Mouse (Mus musculus) c-Kit-positive CD71-positive TER-119-positive erythroid progenitor cells, embryonic 14.5 days (primary cell): ENCODE measurements at regions not wholly inside any gene's neighbourhood (a gene's known extent, or its start where the extent isn't known, plus 50 kb on each side); places are given as distances from the start of the nearest gene placed in this dataset.

ENCODE experiments used
- DNase-seq: peaks from one replicate; pipeline ENCODE4 v3.0.0-alpha.2; 2013; ENCODE audit warnings: low spot score

DNA sequence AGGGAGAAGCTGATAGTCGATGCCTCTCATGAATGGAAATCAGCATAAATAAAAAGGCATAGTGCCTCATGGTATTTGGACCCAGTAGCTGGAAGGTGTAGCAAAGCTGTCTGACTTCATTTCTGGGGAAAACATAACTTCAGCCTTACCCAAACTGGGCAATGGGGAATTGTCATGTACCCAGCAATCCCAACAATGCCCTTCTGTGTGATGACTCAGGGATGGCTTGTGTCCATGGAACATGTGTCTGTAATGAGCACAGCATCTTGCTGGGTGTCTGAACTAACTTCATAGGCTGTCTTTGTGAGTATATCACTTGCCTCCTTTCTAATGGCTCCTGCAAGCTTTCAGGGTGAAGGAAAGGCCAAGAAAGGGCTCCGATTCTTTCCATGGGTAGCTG lies 140.3 kb downstream of the Bod1 start:
- DNase-seq = no peak

GRCm38 (mm10) chr11:31530851-31531250 lies 140.8 kb downstream of the Bod1 start:
- DNase-seq = no peak

- no peak for DNase-seq
Measured at GRCm38 (mm10) chr11:31529686-31530085, 142.0 kb downstream of the Bod1 start.

GRCm38 (mm10) chr11:31524708-31525107 lies 147.0 kb downstream of the Bod1 start:
- DNase-seq = no peak

DNA sequence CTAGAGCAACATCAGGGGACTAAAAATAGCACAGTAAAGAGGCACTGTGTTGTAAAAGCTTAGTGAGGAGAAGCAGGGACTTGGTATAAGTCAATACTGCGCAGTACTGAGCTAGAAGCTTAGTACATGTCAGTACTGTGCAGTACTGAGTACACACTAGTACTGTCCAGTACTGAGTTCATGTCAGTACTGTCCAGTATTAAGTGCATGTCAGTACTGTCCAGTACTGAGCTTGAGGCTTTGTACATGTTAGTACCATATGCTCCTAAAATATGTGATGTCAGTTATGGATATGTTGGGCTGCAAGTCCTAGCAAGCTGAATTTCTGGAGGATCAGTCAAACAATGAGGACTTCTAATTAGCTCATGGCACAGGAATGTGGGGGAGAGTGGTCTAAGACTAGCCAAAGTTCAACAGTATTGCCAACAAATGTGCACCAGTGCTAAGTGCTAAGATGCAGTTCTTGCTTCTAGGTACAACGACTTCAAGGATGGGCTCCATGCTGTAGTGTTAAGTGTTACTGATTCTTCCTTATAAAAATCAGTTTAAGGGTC lies 147.5 kb downstream of the Bod1 start:
- no peak for DNase-seq

GRCm38 (mm10) chr11:31522127-31522526 lies 149.6 kb downstream of the Bod1 start:
- no peak for DNase-seq

DNA sequence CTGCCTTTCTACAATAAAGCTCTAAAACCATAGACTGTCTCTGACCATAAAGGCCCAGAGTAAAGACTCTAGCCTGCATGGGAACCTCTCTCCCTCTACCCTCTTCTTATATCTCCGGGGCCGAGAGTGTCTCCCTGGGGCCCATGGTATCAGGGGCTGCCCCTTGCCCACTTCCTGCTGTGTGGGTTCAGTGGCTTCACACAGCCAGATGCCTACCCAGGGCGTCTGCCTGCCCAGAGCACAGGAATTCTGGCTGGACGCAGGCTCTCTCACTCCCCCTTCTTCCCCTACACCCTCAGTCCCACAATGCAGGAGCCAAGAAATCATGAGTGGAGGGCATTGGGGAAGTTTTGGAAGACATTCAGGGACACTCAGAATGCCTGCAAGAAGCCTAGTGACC lies 150.8 kb downstream of the Bod1 start:
- DNase-seq = no peak

- no peak for DNase-seq
Measured at GRCm38 (mm10) chr11:31503239-31503916, 133.5 kb upstream of the Stc2 start.

GRCm38 (mm10) chr11:31485429-31485828 lies 115.6 kb upstream of the Stc2 start:
- DNase-seq = no peak

DNA sequence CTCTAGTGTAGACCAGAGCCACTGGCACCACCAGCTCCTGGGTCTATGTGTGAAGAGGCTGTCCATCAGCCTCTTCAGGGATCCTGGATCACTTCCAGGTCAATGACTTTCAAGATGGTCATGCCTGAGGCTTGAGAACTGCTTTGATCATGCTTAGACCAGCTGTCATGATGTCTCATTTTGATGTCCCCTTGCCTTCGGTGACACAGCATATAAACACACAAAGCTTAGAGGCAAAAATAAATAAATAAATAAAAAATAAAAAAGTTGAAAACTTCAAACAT lies 111.1 kb upstream of the Stc2 start:
- no peak for DNase-seq

DNA sequence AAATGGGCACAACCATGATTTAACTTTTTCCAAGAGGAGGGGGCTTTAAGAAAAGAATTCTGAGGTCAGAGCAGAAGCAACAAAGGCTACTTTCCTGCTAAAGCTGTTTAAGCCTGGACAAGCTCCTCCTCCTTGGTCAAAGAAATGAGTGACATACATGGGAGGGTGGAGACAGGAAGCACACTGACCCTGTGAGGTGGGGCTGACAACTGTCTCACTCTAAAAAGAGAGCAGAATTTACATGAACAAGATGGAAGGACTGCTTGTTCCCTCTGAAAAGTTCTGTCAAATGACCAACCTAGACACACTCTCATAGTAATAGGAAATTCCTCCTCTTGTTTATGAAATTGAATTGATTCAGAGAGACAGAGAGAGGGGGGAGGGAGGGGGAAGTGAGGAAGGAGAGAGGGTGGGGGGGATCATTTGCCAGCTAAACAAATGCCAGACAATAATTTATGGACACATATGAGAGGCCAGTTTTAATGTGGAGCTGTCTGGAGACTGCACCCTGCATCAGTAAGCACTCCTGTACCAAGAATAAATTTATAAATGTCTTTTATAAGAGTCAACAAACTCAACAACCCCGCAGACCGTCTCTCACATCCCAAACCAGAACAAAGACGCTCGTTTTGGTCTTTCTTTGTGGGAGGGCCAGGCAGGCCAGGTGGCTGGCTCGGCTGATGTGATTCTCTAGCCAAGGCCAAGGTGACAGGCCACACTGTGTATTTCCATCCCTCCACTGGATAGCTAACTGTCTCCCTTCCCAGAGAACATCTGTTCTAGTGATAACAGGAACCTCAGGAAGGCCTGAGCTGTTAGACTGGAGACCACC lies 110.6 kb upstream of the Stc2 start:
- no peak for DNase-seq

DNA sequence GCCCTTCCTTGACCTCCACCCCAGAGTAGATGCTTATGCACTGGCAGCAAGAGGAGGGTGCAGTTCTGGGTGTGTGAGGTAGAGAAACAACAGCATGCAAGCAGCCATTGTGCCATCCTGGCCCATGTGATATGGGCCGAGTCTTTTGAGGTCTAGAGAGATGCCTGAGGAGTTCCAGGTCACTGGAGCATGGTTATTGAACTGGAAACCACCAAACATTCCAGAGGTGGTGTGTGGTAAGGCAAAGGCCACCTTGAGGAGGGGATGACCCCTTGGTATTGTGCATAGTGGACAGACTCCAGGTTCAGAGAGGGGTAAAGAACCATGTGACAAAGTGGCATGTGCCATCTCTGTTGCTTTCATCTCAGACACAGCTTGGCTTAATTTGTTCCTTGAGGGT lies 107.9 kb upstream of the Stc2 start:
- DNase-seq = no peak

GRCm38 (mm10) chr11:31477104-31477503 lies 107.2 kb upstream of the Stc2 start:
- no peak for DNase-seq

GRCm38 (mm10) chr11:31473017-31473416 lies 103.1 kb upstream of the Stc2 start:
- no peak for DNase-seq

DNA sequence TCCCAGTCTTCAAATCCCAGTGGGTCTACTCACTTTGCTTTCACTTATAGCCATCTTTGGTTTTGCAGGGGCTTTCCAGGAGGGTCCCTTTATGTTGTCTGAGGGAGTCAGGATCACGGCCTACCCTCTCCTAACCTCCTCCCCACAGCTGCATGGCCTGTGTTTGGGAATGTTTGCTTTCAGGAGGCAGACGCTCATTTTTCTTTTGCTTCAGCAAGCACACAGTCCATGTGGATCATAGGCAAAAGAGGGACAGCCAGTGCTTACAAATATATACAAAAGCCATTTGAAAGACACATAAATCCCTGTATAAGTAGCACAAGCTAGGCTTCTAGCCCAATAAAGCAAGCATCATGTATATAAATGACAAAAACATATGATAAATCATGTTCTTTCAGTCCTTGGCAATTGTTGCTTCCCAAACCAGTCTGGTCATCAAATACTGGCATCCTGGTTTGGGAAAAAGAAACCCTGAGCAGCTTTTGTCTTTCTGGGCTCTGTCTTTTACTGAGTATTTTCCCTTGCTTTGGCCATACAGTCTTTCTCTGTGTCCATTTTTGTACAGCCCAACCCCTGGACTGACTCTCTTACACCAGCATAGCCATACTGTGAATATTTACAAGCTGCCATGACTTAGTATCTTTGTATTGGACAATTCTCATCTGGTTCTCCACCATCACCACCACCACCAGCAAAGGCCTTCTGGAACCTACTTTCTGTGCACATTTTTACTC lies 101.0 kb upstream of the Stc2 start:
- no peak for DNase-seq

DNA sequence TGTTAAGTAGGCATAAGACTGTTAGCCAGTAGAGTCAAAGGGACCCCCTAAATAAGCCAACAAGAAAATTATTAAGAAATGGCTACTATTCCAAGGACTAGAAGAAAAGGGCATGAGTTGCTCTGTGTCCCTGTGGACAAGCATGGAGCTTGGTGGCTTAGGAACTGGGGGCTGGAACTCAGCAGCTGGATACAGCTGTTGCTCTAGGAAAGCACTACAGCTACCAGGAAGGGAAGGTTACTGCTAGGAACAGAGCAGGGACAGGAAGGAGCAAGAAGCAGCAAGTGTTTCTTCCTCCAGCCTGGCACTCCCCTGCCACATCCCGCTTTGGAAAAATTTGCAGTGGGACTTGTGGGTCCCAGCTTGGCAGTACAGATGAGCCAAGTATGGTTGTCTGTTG lies 95.0 kb upstream of the Stc2 start:
- no peak for DNase-seq

DNA sequence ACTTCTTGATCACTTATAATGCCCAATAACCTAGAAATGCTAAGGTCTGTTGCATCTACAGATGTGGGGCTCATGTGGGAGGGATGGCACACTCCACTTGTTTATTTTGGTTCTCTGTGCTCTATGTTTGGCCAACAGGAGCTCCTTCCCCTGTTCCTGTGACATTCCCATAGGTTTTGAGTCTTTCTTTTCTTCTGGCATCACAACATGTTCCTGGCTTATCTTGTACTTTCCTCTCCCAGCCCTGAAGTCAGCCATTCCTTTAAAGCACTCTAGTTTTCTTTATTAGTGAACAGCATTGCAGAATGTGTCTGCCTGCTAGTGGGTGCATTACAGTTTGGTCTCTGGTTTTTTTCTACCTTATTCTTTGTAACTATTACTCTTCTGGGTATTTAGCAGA lies 92.6 kb upstream of the Stc2 start:
- DNase-seq = no peak

- no peak for DNase-seq
Measured at GRCm38 (mm10) chr11:31461824-31462223, 92.0 kb upstream of the Stc2 start.

DNA sequence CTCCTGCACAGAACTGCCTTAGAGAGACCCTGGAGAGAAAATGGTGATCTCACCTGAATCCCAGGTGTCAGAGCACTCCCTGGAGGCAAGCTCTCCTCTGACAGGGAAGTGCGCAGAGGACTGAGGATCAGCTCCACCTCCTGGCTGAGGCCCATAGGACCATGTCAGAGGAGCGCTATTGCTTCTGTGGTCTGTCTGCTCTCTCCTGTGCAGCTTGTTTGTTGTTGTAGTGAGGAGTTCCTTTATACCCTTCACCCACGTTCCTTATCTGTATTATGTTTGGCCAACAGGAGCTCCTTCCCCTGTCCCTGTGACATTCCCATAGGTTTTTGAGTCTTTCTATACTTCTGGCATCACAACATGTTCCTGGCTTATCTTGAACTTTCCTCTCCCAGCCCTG lies 91.5 kb upstream of the Stc2 start:
- no peak for DNase-seq

DNA sequence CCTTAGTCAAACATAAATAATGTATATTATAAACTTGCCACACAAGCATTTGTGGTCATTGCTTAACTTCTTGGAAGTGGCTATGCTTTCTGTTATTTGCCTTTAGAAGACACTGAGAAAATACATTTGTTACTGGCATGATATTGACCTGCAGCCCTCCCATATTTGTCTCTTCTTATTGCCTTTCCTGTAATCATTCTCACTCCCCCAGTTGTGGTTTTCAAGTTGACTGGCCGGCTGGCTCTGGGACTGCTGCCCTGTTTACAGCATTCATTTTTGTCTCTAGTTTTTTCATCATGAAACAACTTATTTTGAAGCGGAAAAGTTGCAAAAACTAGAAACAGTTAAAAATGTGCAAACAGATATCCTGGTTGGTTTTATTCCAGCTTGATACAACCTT lies 57.5 kb upstream of the Stc2 start:
- DNase-seq = no peak
